Mouse (Mus musculus): ENCODE results near the gene 4933409G03Rik. TPM values are rescaled to one million over a fixed set of nuclear protein-coding genes. Genes with fewer than 3 reads are reported as not detected.
A peak's percentile ranks its signal among the peaks of the same experiment; 100 is the strongest.
"Not testable (repeated sequence)": the region's sequence is repeated elsewhere in the genome, so short reads cannot be mapped to it uniquely, and the experiment has no call there.

Gene 4933409G03Rik
- not detected in 2 replicates for polyA plus RNA-seq (2014; fragmentation: Nextera tagmentation; extraction: Ambion mirVana)

DNA sequence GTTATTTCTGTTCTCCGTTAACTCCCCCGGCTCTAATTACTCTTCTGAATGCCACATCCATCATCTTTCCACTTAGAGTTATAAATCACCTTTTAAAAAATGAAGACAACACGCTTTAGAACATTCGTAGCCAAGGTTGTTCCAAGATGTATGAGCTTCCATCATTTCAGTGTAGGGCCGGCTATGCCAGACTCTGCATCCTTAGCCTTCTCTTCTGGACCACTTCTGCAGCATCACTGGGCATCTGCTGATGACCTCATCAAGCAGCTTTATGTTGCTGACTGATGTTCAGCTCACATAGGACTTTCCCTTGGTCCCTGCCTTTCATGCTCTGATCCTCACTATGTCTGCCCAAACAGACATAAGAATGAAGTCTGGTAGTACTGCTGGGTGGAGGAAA lies at the start of gene 4933409G03Rik:
Gene 4933409G03Rik (plus strand): TSS at position 301 of the 400 bp plus-strand sequence.
- Histone ChIP-seq H3K4me3 (ENCODE audit: low read depth, low read length) (no peak within 1 kb of the TSS), H3K27ac (ENCODE audit: low read depth, low read length) (no peak within 1 kb of the TSS), H3K27me3 (ENCODE audit: control insufficient read depth, insufficient read depth, low read length) (no peaks in the 10 kb centered on the region), H3K9me3 (ENCODE audit: control insufficient read depth, low read length) (no peaks in the 10 kb centered on the region), H3K9ac (ENCODE audit: low read length) (no peak within 1 kb of the TSS), H3K36me3 (ENCODE audit: control insufficient read depth, insufficient read depth, low read length) (no peaks in the 10 kb centered on the region), H3K4me2 (no peak within 1 kb of the TSS), H3K4me1 (ENCODE audit: control insufficient read depth, insufficient read depth, low read length) (no peaks in the 10 kb centered on the region)
- WGBS = 91% methylated on average over 5 of the region's 5 CpGs
- ATAC-seq (ENCODE audit: low FRiP score) (no peak), DNase-seq (ENCODE audit: low spot score, missing footprints) (no peak)

DNA sequence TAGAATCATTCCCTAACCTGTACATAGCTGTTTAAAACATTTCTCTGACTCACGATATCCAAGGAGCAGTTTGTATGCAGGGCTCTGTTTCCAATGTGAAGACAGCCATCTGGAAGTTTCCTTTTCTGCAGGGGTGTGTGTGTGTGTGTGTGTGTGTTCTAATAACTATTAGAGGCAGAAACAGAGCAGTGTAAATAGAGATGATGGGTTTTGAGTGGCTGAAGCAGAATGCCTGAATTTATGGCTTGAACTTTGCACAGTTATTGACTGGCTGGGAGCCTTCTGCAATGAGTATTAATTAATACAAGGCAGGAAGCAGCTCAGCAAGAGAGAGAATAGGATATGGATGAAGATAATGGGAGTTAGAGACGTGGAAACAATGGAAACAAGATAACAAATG lies 38.0 kb upstream of the 4933409G03Rik start:
- Histone ChIP-seq H3K4me1 (ENCODE audit: control insufficient read depth, insufficient read depth, low read length) (no peaks in the 10 kb centered on the region), H3K4me2 (no peak overlapping the region), H3K4me3 (ENCODE audit: low read depth, low read length) (no peak overlapping the region), H3K36me3 (ENCODE audit: control insufficient read depth, insufficient read depth, low read length) (no peaks in the 10 kb centered on the region), H3K27me3 (ENCODE audit: control insufficient read depth, insufficient read depth, low read length) (no peaks in the 10 kb centered on the region), H3K27ac (ENCODE audit: low read depth, low read length) (no peak overlapping the region), H3K9ac (ENCODE audit: low read length) (no peak overlapping the region), H3K9me3 (ENCODE audit: control insufficient read depth, low read length) (no peaks in the 10 kb centered on the region)
- ATAC-seq (ENCODE audit: low FRiP score) (no peak), DNase-seq (ENCODE audit: low spot score, missing footprints) (no peak)
- 71% methylated on average over 2 of the region's 2 CpGs for WGBS

DNA sequence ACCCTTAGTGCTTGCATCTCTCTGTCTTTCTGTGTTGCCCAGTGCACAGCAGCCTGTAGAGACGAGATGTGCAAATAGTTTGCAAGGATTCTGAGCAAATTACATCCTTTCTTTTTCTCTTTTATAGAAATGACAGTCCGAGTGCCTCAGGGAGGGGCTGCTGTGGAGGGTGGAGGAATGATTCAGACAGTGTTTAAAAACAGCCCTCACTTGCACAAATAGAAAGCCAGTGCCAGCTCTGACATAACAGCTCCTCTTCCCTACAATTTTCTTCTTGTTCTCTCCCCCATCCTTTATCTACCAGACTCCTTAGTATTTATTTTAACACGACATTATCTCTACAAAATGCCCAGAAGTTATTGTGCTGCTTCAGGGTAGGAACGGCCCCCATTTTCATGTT lies 21.4 kb upstream of the 4933409G03Rik start:
- DNase-seq (ENCODE audit: low spot score, missing footprints) (no peak), ATAC-seq (ENCODE audit: low FRiP score) (no peak)
- 62% methylated on average over 4 of the region's 4 CpGs for WGBS

DNA sequence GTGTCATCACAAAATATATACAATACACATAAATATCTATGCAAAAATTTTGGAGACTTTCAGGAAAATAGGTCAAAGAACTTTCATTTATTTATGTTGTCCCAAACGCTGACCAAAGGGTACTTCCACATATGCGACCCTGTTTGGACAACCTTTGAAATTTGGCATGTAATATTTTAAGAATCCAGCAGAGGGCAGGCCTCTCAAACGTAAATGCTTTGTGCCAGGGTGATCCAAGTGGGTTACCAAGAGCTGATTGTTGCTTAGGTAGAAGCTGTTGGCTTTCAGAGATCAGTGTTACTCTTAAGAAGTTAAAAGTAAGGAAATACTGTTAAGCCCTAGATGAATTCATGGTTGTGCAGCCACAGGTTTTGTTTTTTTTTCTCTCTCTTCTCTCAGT lies 18.9 kb upstream of the 4933409G03Rik start:
- H3K4me2 ChIP-seq = no peak overlapping the region
- H3K4me3 ChIP-seq (ENCODE audit: low read depth, low read length) = no peak overlapping the region
- WGBS = 27% methylated on average over 3 of the region's 3 CpGs
- DNase-seq (ENCODE audit: low spot score, missing footprints) (peak; percentile 95), ATAC-seq (ENCODE audit: low FRiP score) (peak; percentile 61; the same call in 1 of the 2 replicates)
- no peak overlapping the region for H3K27ac ChIP-seq (ENCODE audit: low read depth, low read length)
- no peaks in the 10 kb centered on the region for H3K36me3 ChIP-seq (ENCODE audit: control insufficient read depth, insufficient read depth, low read length)
- no peaks in the 10 kb centered on the region for H3K27me3 ChIP-seq (ENCODE audit: control insufficient read depth, insufficient read depth, low read length)
- H3K9me3 ChIP-seq (ENCODE audit: control insufficient read depth, low read length) = no peaks in the 10 kb centered on the region
- H3K9ac ChIP-seq (ENCODE audit: low read length) = no peak overlapping the region
- no peaks in the 10 kb centered on the region for H3K4me1 ChIP-seq (ENCODE audit: control insufficient read depth, insufficient read depth, low read length)

More for the DNA sequence above, 21.4 kb upstream of the 4933409G03Rik start:
- Histone ChIP-seq H3K9me3 (ENCODE audit: control insufficient read depth, low read length) (no peaks in the 10 kb centered on the region), H3K4me1 (ENCODE audit: control insufficient read depth, insufficient read depth, low read length) (no peaks in the 10 kb centered on the region), H3K36me3 (ENCODE audit: control insufficient read depth, insufficient read depth, low read length) (no peaks in the 10 kb centered on the region), H3K27ac (ENCODE audit: low read depth, low read length) (no peak overlapping the region), H3K9ac (ENCODE audit: low read length) (no peak overlapping the region), H3K4me2 (no peak overlapping the region), H3K27me3 (ENCODE audit: control insufficient read depth, insufficient read depth, low read length) (no peaks in the 10 kb centered on the region), H3K4me3 (ENCODE audit: low read depth, low read length) (no peak overlapping the region)

GRCm38 (mm10) chr2:68568361-68568760 lies 13.9 kb upstream of the 4933409G03Rik start:
- DNase-seq (ENCODE audit: low spot score, missing footprints) (no peak), ATAC-seq (ENCODE audit: low FRiP score) (no peak)
- Histone ChIP-seq H3K4me3 (ENCODE audit: low read depth, low read length) (no peak overlapping the region), H3K36me3 (ENCODE audit: control insufficient read depth, insufficient read depth, low read length) (no peaks in the 10 kb centered on the region), H3K27me3 (ENCODE audit: control insufficient read depth, insufficient read depth, low read length) (no peaks in the 10 kb centered on the region), H3K4me2 (no peak overlapping the region), H3K9me3 (ENCODE audit: control insufficient read depth, low read length) (no peaks in the 10 kb centered on the region), H3K4me1 (ENCODE audit: control insufficient read depth, insufficient read depth, low read length) (no peaks in the 10 kb centered on the region), H3K27ac (ENCODE audit: low read depth, low read length) (no peak overlapping the region), H3K9ac (ENCODE audit: low read length) (no peak overlapping the region)
- 96% methylated on average over 15 of the region's 15 CpGs for WGBS

- 34% methylated on average over 4 of the region's 4 CpGs for WGBS
- Histone ChIP-seq H3K27ac (ENCODE audit: low read depth, low read length) (no peak overlapping the region), H3K4me1 (ENCODE audit: control insufficient read depth, insufficient read depth, low read length) (no peaks in the 10 kb centered on the region), H3K36me3 (ENCODE audit: control insufficient read depth, insufficient read depth, low read length) (no peaks in the 10 kb centered on the region), H3K9me3 (ENCODE audit: control insufficient read depth, low read length) (no peaks in the 10 kb centered on the region), H3K4me2 (no peak overlapping the region), H3K4me3 (ENCODE audit: low read depth, low read length) (no peak overlapping the region), H3K27me3 (ENCODE audit: control insufficient read depth, insufficient read depth, low read length) (no peaks in the 10 kb centered on the region), H3K9ac (ENCODE audit: low read length) (no peak overlapping the region)
- DNase-seq (ENCODE audit: low spot score, missing footprints) (no peak), ATAC-seq (ENCODE audit: low FRiP score) (no peak)
These were observed 9.9 kb upstream of the 4933409G03Rik start for GRCm38 (mm10) chr2:68572340-68572739.

- H3K36me3 ChIP-seq (ENCODE audit: control insufficient read depth, insufficient read depth, low read length) = no peaks in the 10 kb centered on the region
- H3K4me2 ChIP-seq = no peak overlapping the region
- no peaks in the 10 kb centered on the region for H3K9me3 ChIP-seq (ENCODE audit: control insufficient read depth, low read length)
- WGBS = 79% methylated on average over 3 of the region's 3 CpGs
- H3K27me3 ChIP-seq (ENCODE audit: control insufficient read depth, insufficient read depth, low read length) = no peaks in the 10 kb centered on the region
- H3K4me1 ChIP-seq (ENCODE audit: control insufficient read depth, insufficient read depth, low read length) = no peaks in the 10 kb centered on the region
- ATAC-seq (ENCODE audit: low FRiP score) = no peak
- no peak overlapping the region for H3K27ac ChIP-seq (ENCODE audit: low read depth, low read length)
- no peak for DNase-seq (ENCODE audit: low spot score, missing footprints)
- no peak overlapping the region for H3K4me3 ChIP-seq (ENCODE audit: low read depth, low read length)
- no peak overlapping the region for H3K9ac ChIP-seq (ENCODE audit: low read length)
These were observed 10.6 kb downstream of the 4933409G03Rik start for GRCm38 (mm10) chr2:68592765-68593164.

DNA sequence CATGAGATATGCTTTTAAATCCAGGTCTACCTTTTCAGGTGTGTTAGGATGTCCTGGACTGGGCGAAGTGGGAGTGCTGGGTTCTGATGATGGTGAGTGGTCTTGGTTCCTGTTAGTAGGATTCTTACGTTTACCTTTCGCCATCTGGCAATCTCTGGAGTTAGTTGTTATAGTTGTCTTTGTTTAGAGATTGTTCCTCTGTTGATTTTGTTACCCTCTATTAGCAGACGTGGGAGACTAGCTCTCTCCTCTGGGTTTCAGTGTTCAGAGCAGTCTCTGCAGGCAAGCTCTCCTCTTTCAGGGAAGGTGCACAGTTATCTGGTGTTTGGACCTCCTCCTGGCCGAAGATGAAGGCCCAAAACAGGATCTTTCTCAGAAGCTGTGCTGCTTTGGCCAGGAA lies 74.0 kb downstream of the 4933409G03Rik start, which contains the start of gene 4932414N04Rik:
Gene 4932414N04Rik (plus strand): TSS at position 301 of the 400 bp plus-strand sequence.
- not testable (repeated sequence) for H3K4me1 ChIP-seq (ENCODE audit: control insufficient read depth, insufficient read depth, low read length); H3K4me3 ChIP-seq (ENCODE audit: low read depth, low read length); DNase-seq (ENCODE audit: low spot score, missing footprints); H3K36me3 ChIP-seq (ENCODE audit: control insufficient read depth, insufficient read depth, low read length); H3K9me3 ChIP-seq (ENCODE audit: control insufficient read depth, low read length); H3K27ac ChIP-seq (ENCODE audit: low read depth, low read length); ATAC-seq (ENCODE audit: low FRiP score); H3K4me2 ChIP-seq; H3K27me3 ChIP-seq (ENCODE audit: control insufficient read depth, insufficient read depth, low read length); H3K9ac ChIP-seq (ENCODE audit: low read length)
- WGBS = 76% methylated on average over 1 of the region's 5 CpGs

Data from midbrain, embryonic 11.5 days (tissue).